Mouse (Mus musculus) left cerebral cortex, adult 9 months (tissue): Measurements from ENCODE around the gene Trabd.

Source experiments
- DNase-seq, 2 experiments: peaks; one replicate each; pipeline ENCODE4 v3.0.0; 2022; ENCODE audit warnings: low spot score in 2 of 2

Trabd gene

DNA sequence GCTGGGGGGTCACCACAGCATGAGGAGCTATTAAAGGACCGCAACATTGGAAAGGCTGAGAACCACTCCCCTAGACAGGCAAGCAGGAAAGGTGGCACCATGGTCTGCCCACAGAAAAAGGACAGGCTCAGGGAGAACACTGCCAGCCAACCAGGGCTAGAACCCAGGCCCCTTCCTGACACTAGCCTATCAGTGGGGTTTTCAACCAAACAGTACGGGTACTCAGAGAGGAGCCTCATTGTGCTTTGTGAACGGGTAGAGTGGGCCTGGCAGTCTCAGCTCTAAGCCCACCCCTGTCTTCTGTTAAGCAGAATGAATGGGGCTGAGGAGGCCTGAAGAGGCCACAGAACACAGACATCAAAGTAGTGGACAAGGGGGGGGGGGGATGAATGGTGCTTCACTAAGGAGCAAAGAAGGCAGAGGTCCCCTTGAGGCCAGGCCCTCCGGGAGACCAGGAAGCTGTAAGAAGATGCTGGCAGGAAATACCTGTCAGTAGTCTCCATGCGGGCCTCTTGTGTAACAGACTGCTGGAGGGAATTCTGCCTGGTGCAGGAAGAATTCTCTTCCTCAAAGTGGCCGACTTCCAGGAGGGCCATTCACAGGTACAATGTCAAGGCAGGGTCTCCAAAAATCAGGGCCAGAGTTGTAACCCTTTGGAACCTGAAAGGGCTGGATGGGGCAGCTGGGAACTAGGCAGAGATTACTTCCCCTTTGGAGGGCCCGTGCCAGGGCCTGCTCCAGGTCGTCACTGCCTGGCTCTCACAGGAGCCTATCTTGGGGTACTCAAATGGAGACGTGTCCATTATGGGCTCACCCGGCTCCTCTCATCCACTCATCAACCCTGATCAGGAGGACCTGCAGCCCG, at the start of gene Trabd:
Trabd (plus strand) TSS at position 512 of the 865 bp plus-strand sequence.
- DNase-seq = no peak

DNA sequence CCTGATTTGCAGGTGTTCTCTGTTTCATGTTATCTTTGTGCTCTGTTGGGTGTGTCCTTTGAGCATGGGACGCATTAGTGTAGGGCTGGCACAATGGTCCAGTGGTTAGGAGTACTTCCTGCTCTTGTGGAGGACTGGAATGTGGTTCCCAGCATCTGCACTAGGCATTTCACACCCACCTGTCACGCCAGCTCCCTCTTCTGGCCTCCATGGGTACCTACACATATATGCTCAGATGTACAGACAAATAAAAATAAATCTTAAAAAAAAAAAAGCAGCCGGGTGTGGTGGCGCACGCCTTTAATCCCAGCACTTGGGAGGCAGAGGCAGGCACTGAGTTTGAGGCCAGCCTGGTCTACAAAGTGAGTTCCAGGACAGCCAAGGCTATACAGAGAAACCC, 30.5 kb upstream of the Trabd start:
- no peak for DNase-seq

- no peak for DNase-seq
These were observed 28.6 kb upstream of the Trabd start for GRCm38 (mm10) chr15:89046356-89046755.

DNA sequence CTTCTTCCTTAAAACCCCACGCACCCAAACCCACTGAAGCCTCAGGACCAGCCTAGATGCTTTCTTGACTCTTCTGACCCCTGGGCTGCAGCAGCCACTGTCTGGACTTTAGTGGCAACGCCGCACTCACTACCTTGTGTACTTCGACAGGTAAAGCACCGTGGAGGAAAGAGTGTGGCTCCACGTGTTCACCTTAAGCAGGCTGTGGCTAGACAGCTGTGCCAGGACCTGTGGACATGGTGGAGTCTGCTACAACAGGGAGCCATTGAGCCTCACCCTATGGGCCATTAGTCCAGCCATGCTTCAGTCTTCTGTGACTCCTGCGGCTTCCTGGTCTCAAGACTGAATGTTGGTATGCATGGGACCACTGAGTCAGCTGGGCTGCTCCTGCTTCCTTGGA, 20.3 kb upstream of the Trabd start:
- DNase-seq = no peak

GRCm38 (mm10) chr15:89058736-89059135, 16.2 kb upstream of the Trabd start:
- DNase-seq = no peak

- peak in 1 of 2 experiments; percentile 39 for DNase-seq
These were observed 15.6 kb upstream of the Trabd start, which contains the start of gene Panx2 for GRCm38 (mm10) chr15:89059161-89059931. Gene Panx2, plus strand, starts transcription at chr15:89059734.

GRCm38 (mm10) chr15:89060032-89060681, 14.8 kb upstream of the Trabd start:
- peak in 1 of 2 experiments; percentile 37 for DNase-seq

DNA sequence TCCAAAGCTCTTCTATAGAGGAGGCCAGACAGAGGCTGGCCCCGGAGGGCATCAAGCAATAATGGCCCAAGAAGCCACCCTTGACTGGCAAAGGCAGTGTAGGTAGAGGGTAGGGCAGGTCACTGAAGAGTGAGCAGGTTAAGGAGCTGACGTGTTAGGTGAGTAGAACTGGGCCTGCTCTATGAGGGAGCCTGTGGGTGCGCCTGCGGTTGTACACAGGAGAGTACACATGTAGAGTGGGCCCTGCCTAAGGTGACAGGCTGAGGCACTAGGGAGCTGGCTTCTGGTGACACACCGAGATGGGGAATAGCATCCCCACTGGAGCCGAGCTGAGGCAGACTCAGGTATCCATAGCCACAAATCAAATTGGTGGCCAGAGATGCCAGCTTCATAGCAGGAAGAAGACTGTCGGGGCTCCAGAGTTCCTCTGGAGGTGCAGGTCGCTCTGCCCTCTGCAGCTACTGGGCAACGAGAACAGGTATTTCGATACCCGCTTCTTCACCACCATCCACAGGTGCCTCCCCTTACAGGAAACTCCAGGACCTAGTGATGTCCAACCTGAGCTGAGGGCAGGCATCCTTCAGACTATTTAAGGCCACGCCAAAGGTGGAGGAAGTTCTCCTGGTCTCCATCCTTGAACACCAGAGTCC, 14.0 kb upstream of the Trabd start:
- peak in 1 of 2 experiments; percentile 7 for DNase-seq

DNA sequence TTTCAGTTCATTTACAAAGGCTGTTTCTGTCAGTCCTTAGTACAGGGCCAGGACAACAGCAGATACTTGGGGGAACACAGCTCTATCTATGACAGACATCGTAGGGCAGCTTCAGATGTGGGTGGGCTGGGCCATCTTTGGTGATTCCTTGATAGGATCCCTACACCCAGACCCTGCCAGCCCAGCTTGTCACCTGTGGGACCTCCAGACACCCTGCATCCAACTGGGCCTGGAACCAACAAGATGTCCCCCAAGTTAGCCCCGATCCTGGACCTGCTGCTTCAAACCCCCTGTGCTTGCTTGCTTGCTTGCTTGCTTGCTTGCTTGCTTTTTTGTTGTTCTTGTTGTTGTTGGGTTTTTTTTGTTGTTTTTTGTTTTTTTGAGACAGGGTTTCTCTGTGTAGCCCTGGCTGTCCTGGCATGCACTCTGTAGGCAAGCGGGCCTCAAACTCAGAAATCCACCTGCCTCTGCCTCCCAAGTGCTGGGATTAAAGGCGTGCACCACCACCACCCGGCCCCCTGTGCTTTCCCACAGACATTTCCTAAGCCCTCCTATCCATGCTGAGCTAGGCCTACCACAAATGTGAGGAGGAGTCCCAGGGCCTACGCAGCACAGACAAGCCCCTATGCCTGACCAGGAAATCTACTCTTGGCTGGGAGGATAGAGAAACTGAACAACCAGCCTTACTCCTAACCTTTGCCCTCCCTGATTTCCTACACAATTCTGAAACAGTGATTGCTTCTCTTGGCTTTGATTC, 13.0 kb upstream of the Trabd start:
- no peak for DNase-seq

DNA sequence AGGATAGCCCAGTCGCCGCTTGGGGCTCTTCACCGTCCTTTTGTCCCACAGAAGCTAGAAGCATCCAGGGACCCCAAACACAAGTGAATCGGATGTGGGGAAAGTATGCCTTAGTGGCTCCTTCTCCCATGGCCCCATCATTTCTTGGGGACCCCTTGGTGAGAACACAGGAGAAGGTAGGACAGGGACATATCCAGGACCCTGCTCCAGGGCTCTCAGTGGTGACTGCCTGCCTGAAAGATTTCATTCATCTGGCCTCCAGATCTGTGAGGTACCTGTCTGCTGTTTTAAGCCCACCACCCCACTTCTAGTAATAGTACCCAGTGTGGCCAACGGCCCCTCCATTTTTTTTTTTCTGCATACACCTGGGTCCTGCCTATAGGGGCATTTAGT, 12.4 kb upstream of the Trabd start:
- DNase-seq = no peak

- no peak for DNase-seq
These were observed 11.9 kb upstream of the Trabd start for GRCm38 (mm10) chr15:89063001-89063400.

DNA sequence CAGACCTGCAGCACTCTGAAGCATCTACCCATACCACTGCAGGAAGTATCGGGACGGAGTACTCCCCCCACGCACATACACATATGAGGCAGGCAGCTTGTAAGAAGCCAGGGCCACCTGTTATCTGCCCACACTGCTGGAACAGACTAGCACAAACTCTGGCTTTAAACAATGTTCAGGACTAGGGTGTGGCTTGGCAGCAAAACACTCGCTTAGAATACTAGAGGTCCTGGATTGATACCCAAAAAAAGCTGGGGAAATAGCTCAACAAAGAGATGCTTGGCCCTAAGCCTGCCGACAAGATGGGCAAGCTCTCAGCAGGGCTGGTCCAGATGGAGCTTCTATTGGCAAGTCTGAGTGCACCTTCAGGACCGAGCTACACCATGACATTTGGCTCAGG, 11.4 kb upstream of the Trabd start:
- DNase-seq = peak in 1 of 2 experiments; percentile 83

DNA sequence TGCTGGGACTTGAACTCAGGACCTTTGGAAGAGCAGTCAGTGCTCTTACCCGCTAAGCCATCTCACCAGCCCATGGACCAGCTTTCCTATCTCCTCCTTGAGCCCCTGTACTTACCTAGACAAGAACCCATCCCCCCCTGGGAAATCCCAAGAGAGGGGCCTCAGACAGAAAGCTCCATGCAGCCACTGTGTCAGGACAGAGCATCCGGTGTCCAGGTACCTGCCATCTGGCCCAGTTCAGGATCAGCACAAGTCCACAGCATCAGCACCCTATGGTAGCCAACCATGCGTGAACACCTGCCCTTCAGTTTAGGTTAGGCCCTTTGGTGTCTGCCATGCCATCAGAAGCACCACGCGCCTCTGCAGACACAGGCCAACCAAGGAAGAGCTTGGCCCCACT, 10.0 kb upstream of the Trabd start:
- DNase-seq = peak in 1 of 2 experiments; percentile 3

DNA sequence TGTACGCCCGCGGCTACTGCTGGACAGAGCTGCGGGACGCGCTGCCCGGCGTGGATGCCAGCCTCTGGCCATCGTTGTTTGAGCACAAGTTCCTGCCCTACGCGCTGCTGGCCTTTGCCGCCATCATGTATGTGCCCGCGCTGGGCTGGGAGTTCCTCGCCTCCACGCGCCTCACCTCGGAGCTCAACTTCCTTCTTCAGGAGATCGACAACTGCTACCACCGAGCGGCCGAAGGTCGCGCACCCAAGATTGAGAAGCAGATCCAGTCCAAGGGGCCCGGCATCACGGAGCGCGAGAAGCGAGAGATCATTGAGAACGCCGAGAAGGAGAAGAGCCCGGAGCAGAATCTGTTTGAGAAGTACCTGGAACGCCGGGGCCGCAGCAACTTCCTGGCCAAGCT, 7.3 kb upstream of the Trabd start:
- peak in 1 of 2 experiments; percentile 1 for DNase-seq

DNA sequence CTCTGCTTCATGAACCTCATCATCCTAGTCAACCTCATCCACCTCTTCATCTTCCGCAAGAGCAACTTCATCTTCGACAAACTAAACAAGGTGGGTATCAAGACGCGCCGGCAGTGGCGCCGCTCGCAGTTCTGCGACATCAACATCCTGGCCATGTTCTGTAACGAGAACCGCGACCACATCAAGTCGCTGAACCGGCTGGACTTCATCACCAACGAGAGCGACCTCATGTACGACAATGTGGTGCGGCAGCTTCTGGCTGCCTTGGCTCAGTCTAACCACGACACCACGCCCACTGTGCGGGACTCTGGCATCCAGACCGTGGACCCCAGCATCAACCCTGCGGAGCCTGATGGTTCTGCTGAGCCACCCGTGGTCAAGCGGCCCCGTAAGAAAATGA, 6.7 kb upstream of the Trabd start:
- DNase-seq = no peak

DNA sequence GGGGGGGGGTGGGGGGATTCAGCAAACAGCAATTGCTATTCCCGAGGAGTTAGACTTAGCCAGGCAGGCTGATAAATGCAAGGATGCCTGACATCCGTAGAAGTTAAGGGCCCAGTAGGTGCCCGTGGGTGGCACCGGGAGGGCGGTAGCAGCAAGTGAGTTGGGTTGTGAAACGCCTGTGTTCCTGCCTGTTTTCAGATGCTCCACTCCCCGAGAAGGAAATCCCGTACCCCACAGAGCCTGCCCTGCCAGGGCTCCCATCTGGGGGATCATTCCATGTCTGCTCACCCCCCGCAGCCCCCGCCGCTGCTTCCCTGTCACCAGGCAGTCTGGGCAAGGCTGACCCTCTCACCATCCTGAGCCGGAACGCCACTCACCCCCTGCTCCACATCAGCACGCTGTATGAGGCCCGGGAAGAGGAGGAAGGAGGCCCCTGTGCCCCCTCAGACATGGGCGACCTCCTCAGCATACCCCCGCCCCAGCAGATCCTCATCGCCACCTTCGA, 5.5 kb upstream of the Trabd start:
- DNase-seq = no peak

DNA sequence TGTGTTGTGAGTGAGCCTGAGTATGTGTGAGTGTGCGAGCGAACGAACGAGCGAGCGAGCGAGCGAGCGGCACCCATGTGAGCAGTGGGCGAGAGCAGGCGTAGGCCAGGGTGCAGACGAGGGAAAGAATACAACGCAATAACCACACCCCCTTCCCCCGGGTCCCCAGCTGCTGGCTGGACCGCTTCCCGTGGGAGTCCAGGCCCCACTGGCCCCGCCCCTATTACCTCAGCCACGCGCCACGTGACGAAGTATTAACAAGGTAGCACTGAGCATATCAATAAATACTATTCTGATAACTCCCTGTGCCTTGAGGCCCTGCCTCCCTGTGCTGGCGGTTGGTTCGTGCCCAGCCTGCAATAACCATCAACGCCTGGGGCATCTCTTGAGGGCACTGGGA, 4.3 kb upstream of the Trabd start:
- DNase-seq = no peak

DNA sequence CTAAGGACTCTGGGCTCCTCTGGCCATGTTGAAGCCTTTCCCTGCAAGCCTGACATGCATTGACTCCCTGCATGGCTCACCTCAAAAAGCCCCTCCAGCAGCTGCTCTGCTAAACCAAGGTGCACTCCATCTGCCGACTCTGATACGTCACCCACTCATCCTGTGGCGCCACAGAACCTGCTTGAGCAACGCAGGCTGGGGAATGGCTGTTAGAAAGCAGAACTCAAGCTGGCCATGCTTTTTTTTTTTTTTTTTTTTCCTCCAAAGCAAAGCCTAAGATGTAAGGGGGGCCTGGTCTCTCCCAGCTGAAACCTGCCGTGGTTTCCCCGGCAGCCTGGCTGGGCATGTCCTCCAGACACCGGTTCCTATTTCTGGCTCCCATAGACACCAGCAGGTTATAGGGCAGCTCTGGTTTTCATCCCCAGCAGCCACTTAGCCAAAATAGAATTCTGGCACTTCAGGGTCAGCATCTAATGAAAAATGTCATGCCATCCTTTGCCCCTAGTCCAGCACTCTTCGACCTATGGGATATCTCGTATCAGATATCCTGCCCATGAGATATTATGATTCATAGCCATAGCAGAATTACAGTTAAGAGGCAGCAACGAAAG, 826 bp upstream of the Trabd start:
- peak in 1 of 2 experiments; percentile 43 for DNase-seq

DNA sequence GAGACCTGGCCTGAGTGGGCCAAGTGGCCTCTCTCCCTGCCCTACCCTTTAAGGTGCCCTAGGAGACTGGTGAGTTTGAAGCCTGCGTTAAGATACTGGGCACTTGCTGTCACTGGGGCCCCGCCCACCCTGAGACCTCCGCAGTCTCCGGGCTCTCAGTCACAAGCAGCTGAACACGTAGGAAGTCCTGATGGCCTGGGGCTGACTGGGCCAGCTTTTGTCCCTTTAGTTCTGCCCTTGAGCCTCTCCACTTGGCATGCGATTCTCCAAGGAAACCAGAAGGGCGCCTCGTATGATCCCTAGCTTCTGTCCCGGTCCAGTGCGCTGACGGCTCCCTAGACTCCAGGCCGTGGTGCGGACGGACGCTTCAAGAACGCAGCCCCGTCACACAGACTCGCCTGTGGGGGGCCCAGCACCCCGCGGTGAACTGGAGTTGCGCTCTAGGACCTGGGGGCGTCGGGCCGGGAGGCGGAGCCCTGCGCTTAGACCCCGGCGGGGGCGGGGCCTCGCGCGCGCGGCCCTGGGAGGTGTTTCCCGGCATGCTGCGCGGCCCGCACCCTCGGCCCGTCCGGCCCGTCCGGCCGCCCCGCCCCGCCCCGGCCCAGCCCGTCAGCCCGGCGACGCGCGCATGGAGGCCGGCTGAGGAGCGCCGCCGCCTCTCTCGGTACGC, 689 bp downstream of the Trabd start:
- peak; percentile 61 to 81 for DNase-seq
